Mouse (Mus musculus): ENCODE measurements around the gene Otos. TPM values are rescaled to one million over a fixed set of nuclear protein-coding genes. Genes with fewer than 3 reads are reported as not detected.

Gene Otos
- polyA plus RNA-seq, 1 experiment: 0.50 TPM

DNA sequence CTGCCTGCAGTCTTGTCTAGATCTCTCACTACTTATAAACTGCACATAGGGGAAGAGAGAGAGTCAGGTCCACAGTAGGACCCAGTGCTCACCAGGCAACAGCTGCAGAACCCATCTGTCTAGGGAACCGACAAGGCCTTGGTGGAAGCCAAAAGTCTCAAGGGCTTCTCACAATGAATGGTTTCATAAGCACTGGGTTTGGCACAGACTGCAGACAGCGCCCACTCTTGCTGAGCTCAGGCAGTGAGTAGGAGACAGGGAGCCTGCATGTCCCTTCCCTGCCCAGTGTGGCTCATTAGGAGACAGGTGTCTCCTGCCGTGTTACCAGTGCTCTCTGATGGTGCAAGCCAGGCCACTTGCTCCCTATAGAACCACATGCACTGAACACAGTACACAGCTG, 10.5 kb downstream of the Otos start:
- peaks cover 57% of the 10 kb centered on the region for H3K36me3 ChIP-seq (replicated peaks; ENCODE audit: low read length)
- H3K27me3 ChIP-seq (replicated peaks): peaks cover 3% of the 10 kb centered on the region
- no peaks in the 10 kb centered on the region for H3K9me3 ChIP-seq
- TF ChIP-seq FLI1 (IDR thresholded peaks at IDR 0.05; ENCODE audit: low read length): no peak
- TF ChIP-seq GATA1 (IDR thresholded peaks at IDR 0.05; ENCODE audit: borderline replicate concordance, low read length): no peak
- H3K4me1 ChIP-seq: peaks cover 64% of the 10 kb centered on the region
- H3K4me3 ChIP-seq (replicated peaks): no peak overlapping the region

DNA sequence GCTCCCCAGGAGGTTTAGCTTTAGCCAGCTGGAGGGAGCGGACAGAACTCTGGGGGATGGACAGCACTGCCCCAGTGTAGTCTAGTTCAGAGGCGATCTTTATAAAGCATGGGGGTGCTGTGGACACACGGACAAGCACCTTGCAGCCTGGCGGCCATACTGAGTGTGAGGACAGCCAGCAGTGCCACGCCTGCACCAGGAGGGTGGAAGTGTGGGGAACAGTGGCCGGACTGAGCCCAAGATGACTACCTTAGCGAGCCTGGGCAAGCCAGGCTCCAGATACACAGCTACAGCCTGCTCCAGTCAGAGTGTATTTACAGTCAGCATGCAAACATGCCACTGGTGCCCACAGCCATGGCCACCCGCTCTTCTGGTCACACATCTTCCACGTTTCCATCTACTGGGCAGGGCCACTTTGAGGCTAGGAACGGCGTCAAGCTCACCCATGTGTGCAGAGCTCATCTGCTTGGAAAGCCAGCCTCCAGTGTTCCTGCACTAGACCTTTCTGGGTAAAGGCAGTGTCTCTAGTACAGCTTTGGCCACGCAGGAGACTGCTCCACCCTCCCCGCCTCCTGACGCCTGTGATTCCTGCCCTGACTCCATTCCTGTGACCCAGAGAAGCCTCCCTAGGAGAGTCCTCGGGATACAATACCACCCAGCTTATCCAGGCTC, 11.0 kb downstream of the Otos start:
- Histone ChIP-seq H3K4me3 (replicated peaks) (no peak overlapping the region), H3K4me1 (peaks cover 64% of the 10 kb centered on the region), H3K36me3 (replicated peaks; ENCODE audit: low read length) (peaks cover 57% of the 10 kb centered on the region), H3K9me3 (no peaks in the 10 kb centered on the region), H3K27me3 (replicated peaks) (peaks cover 3% of the 10 kb centered on the region)
- TF ChIP-seq FLI1 (IDR thresholded peaks at IDR 0.05; ENCODE audit: low read length): no peak
- TF ChIP-seq GATA1 (IDR thresholded peaks at IDR 0.05; ENCODE audit: borderline replicate concordance, low read length): no peak

DNA sequence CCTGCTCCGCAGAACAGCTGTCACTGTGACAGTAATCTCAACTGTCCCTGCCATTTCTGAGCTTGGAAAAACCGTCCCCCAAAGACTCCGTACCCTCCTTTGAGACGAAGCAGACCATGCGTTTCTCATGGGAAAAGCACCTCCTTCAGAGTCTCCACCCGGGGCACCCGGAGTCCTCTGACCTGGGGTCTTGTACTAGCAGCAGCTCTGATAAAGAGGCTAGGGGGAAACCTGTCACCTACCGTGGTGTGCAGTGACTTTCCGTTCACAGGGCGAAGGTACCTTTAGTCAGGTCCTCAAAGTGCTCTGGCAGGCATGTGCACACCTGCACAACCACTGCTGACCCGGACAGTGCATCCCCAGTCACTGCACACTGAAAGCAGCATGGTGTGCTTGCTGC, 12.0 kb downstream of the Otos start:
- TF ChIP-seq FLI1 (IDR thresholded peaks at IDR 0.05; ENCODE audit: low read length) (no peak), GATA1 (IDR thresholded peaks at IDR 0.05; ENCODE audit: borderline replicate concordance, low read length) (no peak)
- peaks cover 56% of the 10 kb centered on the region for H3K4me1 ChIP-seq
- H3K9me3 ChIP-seq: no peaks in the 10 kb centered on the region
- peak overlapping the region; percentile 39 for H3K4me3 ChIP-seq (replicated peaks)
- peaks cover 8% of the 10 kb centered on the region for H3K27me3 ChIP-seq (replicated peaks)
- peaks cover 57% of the 10 kb centered on the region for H3K36me3 ChIP-seq (replicated peaks; ENCODE audit: low read length)

DNA sequence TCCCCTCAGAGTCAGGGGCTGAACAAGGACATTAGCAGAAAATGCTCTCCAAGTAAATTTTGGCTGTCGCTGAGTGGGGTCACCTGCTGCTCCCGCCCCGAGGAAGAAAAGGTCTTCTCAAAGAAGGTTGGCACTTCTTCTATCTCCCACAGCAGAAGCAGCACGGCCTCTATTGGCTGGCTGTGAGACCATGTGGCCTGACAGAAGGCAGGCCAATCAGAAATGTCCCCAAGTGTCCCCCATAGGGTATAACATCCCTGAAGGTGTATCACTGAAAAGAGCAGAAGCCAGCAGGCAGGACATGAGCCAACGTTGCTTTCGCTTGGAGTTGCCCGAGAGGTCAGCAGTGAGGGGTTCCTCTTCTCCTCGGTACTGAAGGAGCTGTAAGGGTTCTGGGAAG, 12.6 kb downstream of the Otos start:
- Histone ChIP-seq H3K27me3 (replicated peaks) (peaks cover 12% of the 10 kb centered on the region), H3K36me3 (replicated peaks; ENCODE audit: low read length) (peaks cover 57% of the 10 kb centered on the region), H3K4me1 (peaks cover 52% of the 10 kb centered on the region), H3K9me3 (no peaks in the 10 kb centered on the region), H3K4me3 (replicated peaks) (no peak overlapping the region)
- TF ChIP-seq FLI1 (IDR thresholded peaks at IDR 0.05; ENCODE audit: low read length): no peak
- TF ChIP-seq GATA1 (IDR thresholded peaks at IDR 0.05; ENCODE audit: borderline replicate concordance, low read length): no peak

DNA sequence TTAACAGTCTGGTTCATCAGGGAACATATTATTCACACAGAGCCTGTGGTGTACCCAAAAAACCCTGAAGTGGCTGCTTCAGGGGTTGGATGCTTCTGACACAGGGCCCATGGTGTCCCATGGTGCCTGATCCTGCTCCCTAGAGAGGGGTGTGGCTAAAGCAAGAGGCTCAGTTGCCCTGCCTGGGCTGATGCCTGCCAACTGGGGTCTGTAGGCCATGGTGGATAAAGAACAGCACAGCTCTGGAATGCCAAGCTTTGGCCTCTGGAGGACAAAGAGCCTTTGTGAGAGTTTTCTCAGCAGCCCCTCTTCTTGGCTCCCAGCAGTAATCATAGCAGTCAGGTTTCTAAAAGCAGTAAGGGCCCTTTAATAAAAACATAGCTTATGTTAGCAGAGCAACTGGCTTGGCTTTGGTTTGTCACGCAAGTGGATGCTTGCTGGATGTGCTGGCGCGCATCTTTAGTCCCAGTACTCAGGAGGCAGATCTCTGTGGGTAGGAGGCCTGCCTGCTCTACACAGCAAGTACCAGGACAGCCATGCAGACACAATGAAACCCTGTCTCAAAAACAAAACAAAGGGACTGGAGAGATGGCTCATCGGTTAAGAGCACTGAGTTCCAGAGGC, 13.6 kb downstream of the Otos start:
- H3K4me1 ChIP-seq: peaks cover 43% of the 10 kb centered on the region
- TF ChIP-seq FLI1 (IDR thresholded peaks at IDR 0.05; ENCODE audit: low read length) (no peak), GATA1 (IDR thresholded peaks at IDR 0.05; ENCODE audit: borderline replicate concordance, low read length) (no peak)
- H3K27me3 ChIP-seq (replicated peaks): peaks cover 18% of the 10 kb centered on the region
- H3K36me3 ChIP-seq (replicated peaks; ENCODE audit: low read length): peaks cover 53% of the 10 kb centered on the region
- H3K4me3 ChIP-seq (replicated peaks): no peak overlapping the region
- H3K9me3 ChIP-seq: no peaks in the 10 kb centered on the region

DNA sequence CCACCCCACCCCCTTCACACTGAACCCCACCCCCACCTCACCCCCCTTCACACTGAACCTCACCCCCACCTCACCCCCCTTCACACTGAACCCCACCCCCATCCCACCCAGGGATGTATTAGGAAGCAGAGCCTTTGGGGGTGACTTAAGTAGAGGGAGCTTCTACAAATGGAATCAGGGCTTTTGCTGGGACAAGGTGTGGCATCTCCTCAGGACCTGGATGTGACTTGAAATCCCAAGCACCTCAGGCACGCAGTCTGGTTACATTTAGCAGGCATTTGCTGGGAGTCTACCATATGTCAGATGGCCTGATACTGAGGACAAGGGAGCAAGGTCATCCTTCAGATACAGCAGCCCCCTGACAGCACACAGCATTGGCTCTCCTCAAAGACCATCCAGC, 14.1 kb downstream of the Otos start:
- peaks cover 20% of the 10 kb centered on the region for H3K27me3 ChIP-seq (replicated peaks)
- TF ChIP-seq GATA1 (IDR thresholded peaks at IDR 0.05; ENCODE audit: borderline replicate concordance, low read length) (no peak), FLI1 (IDR thresholded peaks at IDR 0.05; ENCODE audit: low read length) (no peak)
- H3K4me3 ChIP-seq (replicated peaks): no peak overlapping the region
- peaks cover 38% of the 10 kb centered on the region for H3K4me1 ChIP-seq
- H3K9me3 ChIP-seq: no peaks in the 10 kb centered on the region
- H3K36me3 ChIP-seq (replicated peaks; ENCODE audit: low read length): peaks cover 48% of the 10 kb centered on the region

DNA sequence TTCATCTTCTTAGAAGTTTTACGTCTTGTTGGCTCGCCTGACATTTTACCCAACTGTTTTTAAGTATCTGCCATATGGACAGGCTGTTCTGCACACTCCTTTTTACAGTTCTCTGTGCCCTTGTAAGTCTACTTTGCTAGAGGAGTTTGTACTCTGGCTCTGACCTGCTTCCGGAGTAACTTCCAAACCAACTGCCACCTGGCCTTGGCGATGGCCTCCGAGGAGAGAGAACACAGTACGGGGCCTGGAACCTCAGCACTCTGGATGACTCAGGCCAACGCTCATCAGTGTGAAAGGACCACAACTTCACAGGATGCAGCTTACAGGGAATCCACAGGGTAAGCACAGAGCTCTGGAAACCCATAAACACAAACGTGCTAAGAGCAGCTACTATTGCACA, 14.9 kb downstream of the Otos start:
- Histone ChIP-seq H3K4me3 (replicated peaks) (no peak overlapping the region), H3K4me1 (peaks cover 35% of the 10 kb centered on the region), H3K27me3 (replicated peaks) (peaks cover 21% of the 10 kb centered on the region), H3K36me3 (replicated peaks; ENCODE audit: low read length) (peaks cover 40% of the 10 kb centered on the region), H3K9me3 (no peaks in the 10 kb centered on the region)
- TF ChIP-seq GATA1 (IDR thresholded peaks at IDR 0.05; ENCODE audit: borderline replicate concordance, low read length): no peak
- TF ChIP-seq FLI1 (IDR thresholded peaks at IDR 0.05; ENCODE audit: low read length): no peak

DNA sequence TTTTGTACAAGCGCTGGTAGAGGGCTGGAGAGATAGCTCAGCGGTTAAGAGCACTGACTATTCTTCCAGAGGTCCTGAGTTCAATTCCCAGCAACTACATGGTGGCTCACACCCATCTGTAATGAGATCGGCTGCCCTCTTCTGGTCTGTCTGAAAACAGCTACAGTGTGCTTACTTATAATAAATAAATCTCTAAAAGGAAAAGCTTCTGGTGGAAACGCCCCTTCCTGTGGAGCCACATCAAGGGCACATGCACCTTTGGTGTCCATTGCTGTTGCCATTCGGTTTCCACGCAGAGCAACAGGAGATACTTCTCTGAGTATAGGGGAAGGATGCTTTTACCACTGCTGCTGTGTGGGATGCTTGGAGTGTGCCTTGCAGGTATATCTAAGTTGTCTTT, 15.7 kb downstream of the Otos start:
- Histone ChIP-seq H3K27me3 (replicated peaks) (peaks cover 21% of the 10 kb centered on the region), H3K36me3 (replicated peaks; ENCODE audit: low read length) (peaks cover 32% of the 10 kb centered on the region), H3K4me1 (peaks cover 35% of the 10 kb centered on the region), H3K9me3 (no peaks in the 10 kb centered on the region), H3K4me3 (replicated peaks) (no peak overlapping the region)
- TF ChIP-seq GATA1 (IDR thresholded peaks at IDR 0.05; ENCODE audit: borderline replicate concordance, low read length): no peak
- TF ChIP-seq FLI1 (IDR thresholded peaks at IDR 0.05; ENCODE audit: low read length): no peak

DNA sequence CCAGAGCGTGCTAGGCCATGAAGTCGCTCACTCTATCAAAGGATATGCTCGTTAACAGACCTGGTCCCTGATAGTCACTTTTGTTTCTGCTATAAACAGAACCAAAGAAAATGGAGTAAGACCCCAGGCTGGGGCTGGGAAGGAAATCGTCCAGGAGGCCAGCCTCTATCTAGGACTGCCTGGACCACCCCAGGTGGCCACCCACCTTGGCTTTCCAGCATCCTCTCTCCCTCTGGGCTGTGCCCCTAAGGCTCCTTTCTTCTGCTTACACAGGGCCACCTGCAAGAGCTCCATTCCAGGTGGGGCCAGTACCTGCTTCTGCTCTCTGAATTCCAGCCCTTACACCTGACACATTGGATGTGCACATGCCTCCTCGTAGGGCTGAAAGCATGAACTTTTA, 16.4 kb downstream of the Otos start:
- Histone ChIP-seq H3K4me1 (peaks cover 36% of the 10 kb centered on the region), H3K4me3 (replicated peaks) (no peak overlapping the region)
- TF ChIP-seq FLI1 (IDR thresholded peaks at IDR 0.05; ENCODE audit: low read length): no peak
- no peak for TF ChIP-seq GATA1 (IDR thresholded peaks at IDR 0.05; ENCODE audit: borderline replicate concordance, low read length)

DNA sequence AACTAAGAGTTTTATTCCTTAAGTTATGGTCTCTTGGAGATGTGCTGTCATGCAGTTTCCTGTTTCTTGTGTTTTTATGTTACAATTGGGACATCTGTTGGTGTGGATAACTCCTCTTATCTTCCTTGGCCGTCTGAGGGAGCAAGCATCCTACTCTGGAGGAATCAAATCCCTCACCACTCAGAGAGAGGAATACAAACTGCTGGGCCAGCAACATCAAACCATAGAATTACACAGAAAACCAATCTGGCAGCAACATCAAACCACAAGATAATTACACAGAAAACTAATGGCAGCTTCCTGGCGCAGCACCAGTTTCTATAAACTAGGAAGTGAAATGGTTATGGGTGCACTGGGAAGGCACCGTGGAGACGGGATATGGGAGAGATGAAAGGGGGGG, 20.4 kb downstream of the Otos start:
- peaks cover 17% of the 10 kb centered on the region for H3K4me1 ChIP-seq
- TF ChIP-seq GATA1 (IDR thresholded peaks at IDR 0.05; ENCODE audit: borderline replicate concordance, low read length): no peak
- TF ChIP-seq FLI1 (IDR thresholded peaks at IDR 0.05; ENCODE audit: low read length): no peak
- no peak overlapping the region for H3K4me3 ChIP-seq (replicated peaks)
- peaks cover 20% of the 10 kb centered on the region for H3K27me3 ChIP-seq (replicated peaks)
- no peaks in the 10 kb centered on the region for H3K9me3 ChIP-seq
- no peaks in the 10 kb centered on the region for H3K36me3 ChIP-seq (replicated peaks; ENCODE audit: low read length)

More for the DNA sequence above, 16.4 kb downstream of the Otos start:
- no peaks in the 10 kb centered on the region for H3K9me3 ChIP-seq
- H3K36me3 ChIP-seq (replicated peaks; ENCODE audit: low read length): peaks cover 24% of the 10 kb centered on the region
- H3K27me3 ChIP-seq (replicated peaks): peaks cover 21% of the 10 kb centered on the region
